Mouse (Mus musculus) embryonic facial prominence, embryonic 11.5 days (tissue): Measurements from ENCODE around the gene Zcchc17. TPM values are rescaled to one million over a fixed set of nuclear protein-coding genes. Genes with fewer than 3 reads are reported as not detected.

Experiments used
- ATAC-seq: fragments of 200-750 bp; cut with Nextera tagmentation; replicated peaks from 2 replicates; pipeline ENCODE4 v1.8.0; 2017; ENCODE audit warnings: low read depth; ENCODE audit not compliant: insufficient number of reproducible peaks, low FRiP score, low TSS enrichment
- DNase-seq: peaks from one replicate; pipeline ENCODE4 v3.0.0-alpha.2; 2015; ENCODE audit warnings: low spot score
- H3K27ac ChIP-seq: fragments of 300-500 bp; sonication (generic); replicated peaks from 2 replicates; pipeline ENCODE4 v1.5.1; 2014; ENCODE audit warnings: mild to moderate bottlenecking, low read depth, low read length, control low read depth
- H3K27me3 ChIP-seq: fragments of 300-500 bp; sonication (generic); 2 replicates; pipeline ENCODE4 v1.6.1; 2014; ENCODE audit warnings: mild to moderate bottlenecking, low read length, moderate library complexity, mixed read lengths; ENCODE audit not compliant: control insufficient read depth, insufficient read depth
- H3K36me3 ChIP-seq: fragments of 300-500 bp; sonication (generic); replicated peaks from 2 replicates; pipeline ENCODE4 v1.6.1; 2014; ENCODE audit warnings: low read depth, mild to moderate bottlenecking, low read length, moderate library complexity, mixed read lengths; ENCODE audit not compliant: control insufficient read depth, insufficient read depth
- H3K4me1 ChIP-seq: fragments of 300-500 bp; sonication (generic); 2 replicates; pipeline ENCODE4 v1.6.1; 2014; ENCODE audit warnings: low read length, mixed read lengths; ENCODE audit not compliant: control insufficient read depth, insufficient read depth
- H3K4me2 ChIP-seq: fragments of 300-500 bp; sonication (generic); 2 replicates; pipeline ENCODE4 v1.6.1; 2014; ENCODE audit warnings: low read depth, mild to moderate bottlenecking, control low read depth, low read length, moderate library complexity
- H3K4me3 ChIP-seq: fragments of 300-500 bp; sonication (generic); 2 replicates; pipeline ENCODE4 v1.5.1; 2014; ENCODE audit warnings: low read depth, low read length, control low read depth
- H3K9ac ChIP-seq: fragments of 300-500 bp; sonication (generic); replicated peaks from 2 replicates; pipeline ENCODE4 v1.6.1; 2014; ENCODE audit warnings: mild to moderate bottlenecking, control low read depth, low read length
- H3K9me3 ChIP-seq: fragments of 300-500 bp; sonication (generic); replicated peaks from 2 replicates; pipeline ENCODE4 v1.6.1; 2016; ENCODE audit warnings: mild to moderate bottlenecking, low read length, inconsistent platforms, mixed read lengths; ENCODE audit not compliant: control insufficient read depth
- WGBS: fragments of 180-500 bp; shearing (Covaris S2); extraction: QIAGEN DNeasy Blood & Tissue Kit; methylation state at CpG from one replicate; pipeline ENCODE4 v1.1.7; 2014; 5-methylcytosine and 5-hydroxymethylcytosine counted together
- polyA plus RNA-seq: library from polyadenylated mRNA; unstranded; fragments of >200 nt; fragmentation: Nextera tagmentation; extraction: Ambion mirVana; gene quantifications from 2 replicates; pipeline ENCODE4 v1.2.1, GENCODE M21; 2014

Zcchc17 gene
- polyA plus RNA-seq, 1 experiment from 2014 or later, result 93.1 TPM

DNA sequence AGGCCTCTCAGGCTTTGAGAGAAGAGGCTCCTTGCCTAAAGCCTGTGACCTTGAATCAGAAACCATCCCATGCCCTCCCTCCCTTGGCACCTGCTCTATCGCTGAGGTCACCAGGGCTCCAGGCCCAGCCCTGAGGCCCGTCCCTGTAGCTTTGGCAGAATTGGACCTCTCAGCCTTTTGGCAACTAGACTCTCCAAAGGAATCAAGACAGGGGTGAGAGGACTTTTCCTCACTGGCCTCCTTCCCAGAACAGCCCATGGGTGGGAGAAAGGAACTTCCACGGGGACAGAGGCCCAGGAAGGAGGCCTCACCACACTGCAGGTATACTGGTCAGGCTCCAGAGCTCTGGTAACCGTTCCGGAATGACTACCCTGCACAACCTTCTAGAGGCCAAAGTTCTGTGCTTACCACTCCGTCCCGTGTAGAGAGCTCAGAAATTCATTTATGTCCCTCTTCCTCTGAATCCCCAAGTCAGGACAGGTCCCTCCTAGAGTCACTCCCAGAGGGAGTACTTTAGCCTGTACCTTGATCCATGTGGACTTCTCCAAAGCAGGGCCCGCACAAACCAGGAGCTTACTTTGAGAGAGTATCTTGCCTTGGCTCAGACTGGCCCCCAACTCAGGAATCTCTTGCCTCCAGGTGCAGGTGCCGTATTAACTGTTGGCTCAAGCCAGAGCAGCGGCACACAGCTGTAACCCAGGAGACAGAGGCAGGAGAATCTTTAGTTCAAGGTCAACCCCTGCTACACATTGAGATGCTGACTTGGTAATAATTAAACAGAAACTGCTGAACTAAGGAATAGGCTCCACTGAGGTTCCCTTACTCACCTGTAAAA lies 52.7 kb downstream of the Zcchc17 start:
- peaks cover 27% of the 10 kb centered on the region for H3K27me3 ChIP-seq
- DNase-seq (no peak), ATAC-seq (no peak)
- no peak overlapping the region for H3K4me2 ChIP-seq
- H3K4me3 ChIP-seq, result no peak overlapping the region
- H3K9ac ChIP-seq, result no peak overlapping the region
- no peaks in the 10 kb centered on the region for H3K9me3 ChIP-seq
- no peaks in the 10 kb centered on the region for H3K4me1 ChIP-seq
- no peak overlapping the region for H3K27ac ChIP-seq
- 76% methylated on average over 10 of the region's 10 CpGs for WGBS
- no peaks in the 10 kb centered on the region for H3K36me3 ChIP-seq

DNA sequence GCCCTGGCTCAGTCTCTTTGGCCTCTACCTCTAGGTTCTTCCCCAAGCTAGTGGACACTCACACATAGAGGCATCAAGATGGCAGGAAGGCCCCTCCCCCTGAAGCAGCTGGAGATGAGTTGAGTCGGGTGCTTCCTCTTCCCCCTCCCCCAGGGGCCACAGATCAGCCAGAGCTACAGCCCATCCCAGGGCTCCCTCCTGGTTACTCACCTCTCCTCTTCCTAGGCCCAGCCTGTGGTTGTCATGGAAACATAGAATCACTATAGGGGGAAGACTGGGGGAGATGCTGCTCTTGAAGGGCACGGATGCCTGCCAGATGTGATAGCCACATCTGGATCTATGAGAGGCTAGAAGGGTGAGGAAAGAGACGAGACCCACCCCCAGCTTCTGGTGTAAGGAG lies 55.0 kb downstream of the Zcchc17 start:
- Histone ChIP-seq H3K27ac (no peak overlapping the region), H3K4me1 (no peaks in the 10 kb centered on the region), H3K4me3 (no peak overlapping the region), H3K36me3 (no peaks in the 10 kb centered on the region), H3K4me2 (no peak overlapping the region), H3K9me3 (no peaks in the 10 kb centered on the region), H3K9ac (no peak overlapping the region), H3K27me3 (peaks cover 23% of the 10 kb centered on the region)
- ATAC-seq, result no peak
- no peak for DNase-seq
- WGBS, result 19% methylated on average over 3 of the region's 3 CpGs

DNA sequence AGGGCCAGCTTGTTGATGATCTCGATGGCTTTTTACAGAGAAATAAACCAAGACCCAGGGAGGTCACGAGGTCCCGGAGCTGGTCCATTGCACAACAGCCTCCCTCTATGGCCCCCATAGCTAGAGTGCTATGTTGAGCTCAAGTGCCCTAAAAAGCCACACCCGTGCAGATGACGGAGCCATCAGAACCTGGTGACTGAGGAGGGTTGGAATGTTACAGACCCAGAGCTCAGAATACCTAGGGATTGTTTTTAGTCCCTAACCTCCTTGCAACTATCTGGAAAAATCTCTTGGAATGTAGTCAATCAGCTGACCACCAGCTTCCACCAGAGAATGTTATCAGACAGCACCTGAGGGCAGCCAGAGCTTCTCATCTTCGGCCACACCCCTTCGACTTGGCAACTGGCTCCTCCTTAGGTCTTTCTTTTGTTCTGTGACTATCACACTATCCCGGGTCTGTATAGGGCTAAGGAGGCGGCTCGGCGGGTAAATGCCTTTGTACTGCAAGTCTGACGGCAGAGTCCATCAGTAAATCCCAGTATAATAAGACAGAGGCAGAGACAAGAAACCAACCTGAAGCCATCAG lies 57.4 kb downstream of the Zcchc17 start:
- 48% methylated on average over 12 of the region's 12 CpGs for whole genome bisulfite sequencing
- peaks cover 7% of the 10 kb centered on the region; the same call in 1 of the 2 replicates for H3K27me3 ChIP-seq
- no peak for ATAC-seq

DNA sequence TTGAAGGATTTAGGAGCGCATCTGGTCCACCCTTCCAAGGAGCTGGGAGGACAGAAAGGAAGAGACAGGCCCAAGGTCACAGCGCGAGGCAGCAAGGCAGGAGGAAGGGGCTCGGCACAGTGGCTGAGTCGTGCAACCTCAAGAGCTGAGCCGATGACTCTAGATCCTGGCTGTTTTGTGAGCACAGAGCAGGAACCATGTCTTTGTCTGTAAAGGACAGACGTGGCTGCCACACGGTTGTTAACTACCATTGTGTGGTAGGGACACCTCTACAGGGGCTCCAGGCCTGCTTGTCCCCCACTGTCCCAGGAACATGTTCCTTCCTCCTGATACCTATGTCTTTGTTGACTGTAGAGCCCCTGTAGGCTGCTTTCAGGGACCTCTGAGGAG lies 60.1 kb downstream of the Zcchc17 start:
- Histone ChIP-seq H3K4me3 (no peak overlapping the region), H3K9ac (no peak overlapping the region), H3K4me2 (no peak overlapping the region), H3K27ac (no peak overlapping the region), H3K27me3 (no peaks in the 10 kb centered on the region; the same call in 1 of the 2 replicates), H3K36me3 (no peaks in the 10 kb centered on the region), H3K4me1 (no peaks in the 10 kb centered on the region), H3K9me3 (no peaks in the 10 kb centered on the region)
- 68% methylated on average over 8 of the region's 8 CpGs for WGBS
- no peak for ATAC-seq
- DNase-seq, result no peak

More for the DNA sequence above, 57.4 kb downstream of the Zcchc17 start:
- Histone ChIP-seq H3K4me3 (no peak overlapping the region), H3K9ac (no peak overlapping the region), H3K9me3 (no peaks in the 10 kb centered on the region), H3K27ac (no peak overlapping the region), H3K36me3 (no peaks in the 10 kb centered on the region), H3K4me2 (no peak overlapping the region), H3K4me1 (no peaks in the 10 kb centered on the region)
- no peak for DNase-seq

DNA sequence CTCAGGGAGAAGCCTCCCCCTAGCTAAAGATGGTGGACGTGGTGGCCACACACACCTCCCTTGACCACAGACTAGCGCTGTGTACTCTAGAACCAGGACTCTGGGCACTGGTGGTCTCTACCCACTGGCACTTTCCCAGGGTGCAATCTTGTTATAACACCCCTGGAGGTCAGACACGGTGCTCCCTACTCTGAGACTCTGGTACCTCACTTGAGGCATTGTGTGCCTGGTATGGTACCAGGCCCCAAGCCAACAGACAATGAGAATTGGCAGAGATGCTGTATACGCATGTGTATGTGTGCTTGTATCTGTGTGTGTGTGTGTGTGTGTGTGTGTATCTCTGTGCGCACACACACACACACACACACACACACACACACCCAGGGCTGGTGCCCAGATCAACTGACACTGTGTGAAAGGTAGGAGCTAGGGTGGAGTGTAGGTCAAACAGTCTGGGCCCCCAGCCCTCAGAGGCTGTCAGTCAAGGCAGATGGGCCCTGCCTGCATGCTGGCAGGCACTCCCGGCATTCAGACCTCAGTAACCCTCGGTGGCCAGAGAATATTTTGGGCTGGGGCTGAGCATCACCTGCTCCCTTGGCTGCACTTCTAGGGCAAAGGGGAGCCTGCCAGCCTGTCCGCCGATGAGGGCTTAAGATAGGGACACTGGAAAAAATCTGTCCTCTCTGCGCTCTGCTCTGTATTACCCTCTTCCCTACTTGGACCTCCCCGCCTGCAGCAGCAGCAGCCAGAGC lies 60.7 kb downstream of the Zcchc17 start:
- H3K36me3 ChIP-seq, result no peaks in the 10 kb centered on the region

DNA sequence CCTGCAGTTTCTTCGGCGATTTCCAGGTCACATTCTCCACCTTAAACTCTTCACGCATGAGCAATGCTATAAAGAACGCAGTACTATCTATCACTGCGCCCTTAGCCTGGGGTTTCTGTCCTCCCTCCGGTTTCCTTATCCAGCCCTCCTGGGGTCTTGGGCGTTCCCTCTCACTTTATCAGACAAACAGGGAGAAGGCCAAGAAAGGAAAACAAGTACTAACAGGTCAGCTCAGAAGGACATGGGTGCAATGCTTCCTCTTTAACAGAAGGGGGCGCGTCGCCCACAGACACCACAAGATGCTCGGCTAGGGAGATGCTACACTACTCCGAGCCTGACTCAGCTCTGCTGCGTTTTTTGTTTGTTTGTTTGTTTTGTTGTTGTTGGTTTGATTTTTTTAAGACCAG lies 62.6 kb downstream of the Zcchc17 start:
- H3K4me1 ChIP-seq, result no peaks in the 10 kb centered on the region
- H3K27ac ChIP-seq, result no peak overlapping the region
- 25% methylated on average over 13 of the region's 13 CpGs for WGBS
- H3K9me3 ChIP-seq, result no peaks in the 10 kb centered on the region
- H3K27me3 ChIP-seq, result no peaks in the 10 kb centered on the region; the same call in 1 of the 2 replicates
- H3K4me2 ChIP-seq, result no peak overlapping the region
- H3K9ac ChIP-seq, result no peak overlapping the region
- H3K4me3 ChIP-seq, result no peak overlapping the region
- DNase-seq (peak; percentile 63), ATAC-seq (no peak)
- H3K36me3 ChIP-seq, result no peaks in the 10 kb centered on the region

More for the DNA sequence above, 60.7 kb downstream of the Zcchc17 start:
- H3K27ac ChIP-seq, result no peak overlapping the region
- H3K9ac ChIP-seq, result no peak overlapping the region
- H3K9me3 ChIP-seq, result no peaks in the 10 kb centered on the region
- no peak for ATAC-seq
- no peak overlapping the region for H3K4me2 ChIP-seq
- no peaks in the 10 kb centered on the region for H3K4me1 ChIP-seq
- WGBS, result 83% methylated on average over 11 of the region's 11 CpGs
- DNase-seq, result no peak
- no peaks in the 10 kb centered on the region; the same call in 1 of the 2 replicates for H3K27me3 ChIP-seq
- H3K4me3 ChIP-seq, result no peak overlapping the region

DNA sequence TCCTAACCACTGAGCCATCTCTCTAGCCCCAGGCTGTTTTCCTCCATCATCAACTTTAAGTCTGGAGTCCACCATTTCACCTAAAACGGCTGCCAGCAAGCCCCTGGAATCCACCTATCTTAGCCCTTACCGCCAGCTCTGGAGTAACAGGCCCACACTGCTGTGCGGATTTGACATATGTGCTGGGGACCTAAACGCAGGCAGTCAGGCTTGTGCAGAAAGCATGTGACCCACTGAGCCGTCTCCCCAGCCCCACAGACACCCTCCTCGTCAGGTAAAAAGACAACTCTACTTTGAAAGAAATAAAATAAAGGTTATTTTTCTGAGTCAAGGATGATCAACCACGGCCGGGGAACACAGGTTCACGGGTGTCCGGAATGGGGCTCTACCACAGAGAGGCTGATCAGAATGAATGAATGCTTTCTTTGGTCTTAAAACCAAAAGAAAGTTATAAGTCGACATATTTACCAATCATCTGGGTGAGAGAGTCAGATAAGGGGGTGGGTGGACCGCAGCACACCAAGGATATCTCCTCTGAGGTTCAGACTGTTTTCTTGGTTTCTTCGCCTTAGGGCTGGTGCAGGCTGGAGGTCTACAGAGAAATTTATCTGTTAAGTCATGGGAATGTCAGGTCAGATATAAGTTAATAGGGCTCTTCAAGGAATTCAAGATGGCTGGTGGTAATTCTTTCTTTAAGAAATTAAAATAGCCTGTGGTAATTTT lies 63.3 kb downstream of the Zcchc17 start:
- no peak for ATAC-seq

More for the DNA sequence above, 63.3 kb downstream of the Zcchc17 start:
- Histone ChIP-seq H3K27me3 (no peaks in the 10 kb centered on the region; the same call in 1 of the 2 replicates), H3K9me3 (no peaks in the 10 kb centered on the region), H3K4me2 (no peak overlapping the region), H3K27ac (no peak overlapping the region), H3K9ac (no peak overlapping the region), H3K36me3 (no peaks in the 10 kb centered on the region), H3K4me3 (no peak overlapping the region), H3K4me1 (no peaks in the 10 kb centered on the region)
- WGBS, result 87% methylated on average over 13 of the region's 13 CpGs
- no peak for DNase-seq
